Mouse (Mus musculus) MEL (cell line): ENCODE data around the gene Iqschfp. TPM values are rescaled to one million over a fixed set of nuclear protein-coding genes. Genes with fewer than 3 reads are reported as not detected.

ENCODE experiments used
- DNase-seq: peaks from one replicate; pipeline ENCODE4 v3.0.0; 2011; ENCODE audit warnings: low read depth, low spot score
- H3K27ac ChIP-seq: 2 replicates; pipeline ENCODE4 v1.5.1; 2012; ENCODE audit warnings: low read depth, mild to moderate bottlenecking, control low read depth, low read length, moderate library complexity; ENCODE audit not compliant: control insufficient read depth
- H3K27me3 ChIP-seq, 2 experiments: fragments of 150-350 bp in 1 of 2; sonication (generic) in 1 of 2; 2 replicates each; pipeline ENCODE4 v1.6.1; 2012; ENCODE audit warnings: low read length in 2 of 2, mild to moderate bottlenecking in 2 of 2, improper control_type of control experiment in 1 of 2, moderate library complexity in 1 of 2; ENCODE audit not compliant: insufficient read depth in 2 of 2, control insufficient read depth in 1 of 2
- H3K36me3 ChIP-seq, 2 experiments: 2 replicates each; pipeline ENCODE4 v1.6.1; 2012 to 2014; ENCODE audit warnings: low read length in 2 of 2, improper control_type of control experiment in 1 of 2, inconsistent platforms in 1 of 2, mild to moderate bottlenecking in 1 of 2; ENCODE audit not compliant: insufficient read depth in 2 of 2, control insufficient read depth in 1 of 2
- H3K4me1 ChIP-seq, 2 experiments: fragments of 150-350 bp in 1 of 2; sonication (generic) in 1 of 2; 2 replicates each; pipeline ENCODE4 v1.6.1; 2012; ENCODE audit warnings: low read length in 2 of 2, improper control_type of control experiment in 1 of 2, mild to moderate bottlenecking in 1 of 2; ENCODE audit not compliant: insufficient read depth in 2 of 2, control insufficient read depth in 1 of 2
- H3K4me3 ChIP-seq, 2 experiments: fragments of 150-350 bp in 1 of 2; sonication (generic) in 1 of 2; 2 replicates each; pipeline ENCODE4 v1.5.1; 2012; ENCODE audit warnings: low read depth in 2 of 2, low read length in 2 of 2, mild to moderate bottlenecking in 2 of 2, moderate library complexity in 2 of 2, control low read depth in 1 of 2, improper control_type of control experiment in 1 of 2; ENCODE audit not compliant: control insufficient read depth in 1 of 2, insufficient read depth in 1 of 2
- H3K79me2 ChIP-seq: 2 replicates; pipeline ENCODE4 v1.6.1; 2012; ENCODE audit warnings: mild to moderate bottlenecking, low read length, moderate library complexity; ENCODE audit not compliant: control insufficient read depth, poor library complexity, insufficient read depth
- H3K9ac ChIP-seq: 2 replicates; pipeline ENCODE4 v1.6.1; 2012; ENCODE audit warnings: low read depth, mild to moderate bottlenecking, control low read depth, low read length, moderate library complexity; ENCODE audit not compliant: control insufficient read depth, poor library complexity, severe bottlenecking
- H3K9me3 ChIP-seq: fragments of 150-350 bp; sonication (generic); replicated peaks from 2 replicates; pipeline ENCODE4 v1.6.1; 2012; ENCODE audit warnings: mild to moderate bottlenecking, low read length, improper control_type of control experiment, moderate library complexity; ENCODE audit not compliant: insufficient read depth
- BHLHE40 ChIP-seq: IDR thresholded peaks from 2 replicates; pipeline ENCODE4 v1.6.1; 2012; ENCODE audit warnings: low read depth, mild to moderate bottlenecking, inconsistent platforms, low read length, improper control_type of control experiment, borderline replicate concordance
- CHD1 ChIP-seq: IDR thresholded peaks from 2 replicates; pipeline ENCODE4 v1.6.1; 2012; ENCODE audit warnings: low read depth, mild to moderate bottlenecking, inconsistent platforms, low read length, improper control_type of control experiment
- CHD2 ChIP-seq: IDR thresholded peaks from 2 replicates; pipeline ENCODE4 v1.6.1; 2011; ENCODE audit warnings: low read length, improper control_type of control experiment
- EP300 ChIP-seq, 2 experiments: IDR thresholded peaks; 2 replicates each; pipeline ENCODE4 v1.6.1; 2011; ENCODE audit warnings: improper control_type of control experiment in 2 of 2, low read length in 2 of 2, low read depth in 1 of 2, mild to moderate bottlenecking in 1 of 2
- ETS1 ChIP-seq: IDR thresholded peaks from 2 replicates; pipeline ENCODE4 v1.6.1; 2012; ENCODE audit warnings: low read depth, mild to moderate bottlenecking, inconsistent platforms, low read length, improper control_type of control experiment, moderate library complexity
- GATA1 ChIP-seq: IDR thresholded peaks from 2 replicates; pipeline ENCODE4 v1.6.1; 2011; ENCODE audit warnings: low read depth, low read length, improper control_type of control experiment
- HCFC1 ChIP-seq: IDR thresholded peaks from 2 replicates; pipeline ENCODE4 v1.6.1; 2012; ENCODE audit warnings: low read depth, mild to moderate bottlenecking, inconsistent platforms, low read length, improper control_type of control experiment, moderate library complexity
- JUND ChIP-seq: IDR thresholded peaks from 2 replicates; pipeline ENCODE4 v1.6.1; 2011; ENCODE audit warnings: low read depth, mild to moderate bottlenecking, improper control_type of control experiment, low read length
- KAT2A ChIP-seq: conservative IDR thresholded peaks from 2 replicates; pipeline ENCODE4 v1.6.1; 2012; ENCODE audit warnings: low read depth, low read length, improper control_type of control experiment, inconsistent platforms
- MAZ ChIP-seq: IDR thresholded peaks from 2 replicates; pipeline ENCODE4 v1.6.1; 2012; ENCODE audit warnings: low read depth, mild to moderate bottlenecking, inconsistent platforms, low read length, improper control_type of control experiment
- MXI1 ChIP-seq: IDR thresholded peaks from 2 replicates; pipeline ENCODE4 v1.6.1; 2011; ENCODE audit warnings: mild to moderate bottlenecking, low read depth, low read length, improper control_type of control experiment
- MYB ChIP-seq: IDR thresholded peaks from 2 replicates; pipeline ENCODE4 v1.6.1; 2011; ENCODE audit warnings: mild to moderate bottlenecking, low read depth, low read length, improper control_type of control experiment
- MYC ChIP-seq: IDR thresholded peaks from 2 replicates; pipeline ENCODE4 v1.6.1; 2011; ENCODE audit warnings: low read depth, mild to moderate bottlenecking, low read length, improper control_type of control experiment, moderate library complexity
- POLR2AphosphoS2 ChIP-seq: IDR thresholded peaks from 2 replicates; pipeline ENCODE4 v1.6.1; 2011; ENCODE audit warnings: low read length, improper control_type of control experiment
- SIN3A ChIP-seq: IDR thresholded peaks from 2 replicates; pipeline ENCODE4 v1.6.1; 2012; ENCODE audit warnings: low read length, improper control_type of control experiment, inconsistent platforms
- UBTF ChIP-seq: IDR thresholded peaks from 2 replicates; pipeline ENCODE4 v1.6.1; 2012; ENCODE audit warnings: low read depth, mild to moderate bottlenecking, inconsistent platforms, low read length, improper control_type of control experiment, moderate library complexity, borderline replicate concordance; ENCODE audit not compliant: insufficient read depth
- USF2 ChIP-seq, 2 experiments: IDR thresholded peaks; 2 replicates each; pipeline ENCODE4 v1.6.1; 2011 to 2012; ENCODE audit warnings: improper control_type of control experiment in 2 of 2, low read length in 2 of 2, borderline replicate concordance in 1 of 2, inconsistent platforms in 1 of 2, low read depth in 1 of 2, mild to moderate bottlenecking in 1 of 2; ENCODE audit not compliant: insufficient read depth in 1 of 2
- ZKSCAN1 ChIP-seq: IDR thresholded peaks from 2 replicates; pipeline ENCODE4 v1.6.1; 2012; ENCODE audit warnings: low read depth, mild to moderate bottlenecking, inconsistent platforms, low read length, improper control_type of control experiment, moderate library complexity
- ZMIZ1 ChIP-seq: IDR thresholded peaks from 2 replicates; pipeline ENCODE4 v1.6.1; 2012; ENCODE audit warnings: low read depth, mild to moderate bottlenecking, inconsistent platforms, low read length, improper control_type of control experiment, moderate library complexity
- polyA plus RNA-seq, 2 experiments: library from polyadenylated mRNA; stranded (reverse) in 1 of 2; unstranded in 1 of 2; fragments of >175 nt in 1 of 2; fragments of >200 nt in 1 of 2; gene quantifications; 2 replicates each; pipeline versions ENCODE4 v1.2.1 to v1.2.4; 2012; ENCODE audit warnings: low replicate concordance in 2 of 2, low read depth in 1 of 2; ENCODE audit not compliant: insufficient read length in 2 of 2, insufficient read depth in 1 of 2, missing spikeins in 1 of 2
- total RNA-seq: library from RNA; depleted of rRNA; stranded (reverse); fragments of 300-350 nt; gene quantifications from 2 replicates; pipeline ENCODE4 v1.2.3, GENCODE M21; 2012

Iqschfp gene
- total and polyA plus RNA-seq, 3 experiments: not detected

GRCm38 (mm10) chr3:67902517-67902916, 10.5 kb downstream of the Iqschfp start:
- no peak for TF ChIP-seq EP300 (IDR thresholded peaks at IDR 0.05; ENCODE audit: low read depth in 1 of 2, low read length in 2 of 2)
- no peak for TF ChIP-seq JUND
- no peak for TF ChIP-seq UBTF
- no peak for TF ChIP-seq ZMIZ1
- no peak for TF ChIP-seq GATA1
- no peak for TF ChIP-seq USF2 (IDR thresholded peaks at IDR 0.05; ENCODE audit: borderline replicate concordance in 1 of 2, insufficient read depth in 1 of 2, low read depth in 1 of 2, low read length in 2 of 2)
- TF ChIP-seq MYC: no peak
- no peak for TF ChIP-seq KAT2A
- TF ChIP-seq MAZ: no peak
- no peak for TF ChIP-seq MXI1
- no peak for TF ChIP-seq ZKSCAN1
- no peak for TF ChIP-seq HCFC1
- no peak for TF ChIP-seq POLR2AphosphoS2
- H3K4me3 ChIP-seq: no peak overlapping the region
- H3K4me1 ChIP-seq: no peaks in the 10 kb centered on the region

DNA sequence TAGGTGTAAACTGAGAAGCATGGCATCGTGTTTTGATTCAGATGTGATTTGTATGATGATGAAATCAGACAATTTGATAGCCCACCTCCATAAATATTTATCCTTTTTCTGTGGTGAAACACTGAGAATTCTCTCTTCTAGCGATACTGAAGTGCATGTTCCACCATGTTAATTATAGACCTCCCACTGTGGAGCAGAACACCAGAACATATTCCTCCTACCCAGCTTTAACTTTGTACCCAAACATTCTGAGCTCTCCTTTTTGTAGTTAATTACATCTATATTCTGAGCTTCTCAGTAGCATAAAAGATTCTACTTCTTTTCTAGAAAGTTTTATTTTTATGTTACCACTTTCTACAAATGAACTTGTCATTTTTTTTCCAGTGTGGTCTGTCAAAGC, 16.6 kb downstream of the Iqschfp start:
- DNase-seq: no peak
- no peak overlapping the region for H3K4me3 ChIP-seq
- no peaks in the 10 kb centered on the region for H3K9me3 ChIP-seq
- H3K27ac ChIP-seq: no peak overlapping the region
- H3K79me2 ChIP-seq: no peaks in the 10 kb centered on the region
- H3K9ac ChIP-seq: no peak overlapping the region
- no peaks in the 10 kb centered on the region for H3K27me3 ChIP-seq
- H3K4me1 ChIP-seq: no peaks in the 10 kb centered on the region
- H3K36me3 ChIP-seq: no peaks in the 10 kb centered on the region
- TF ChIP-seq KAT2A: no peak
- TF ChIP-seq CHD2: no peak
- no peak for TF ChIP-seq MYB
- no peak for TF ChIP-seq SIN3A
- TF ChIP-seq ETS1: no peak
- no peak for TF ChIP-seq CHD1
- TF ChIP-seq UBTF: no peak
- TF ChIP-seq BHLHE40: no peak

More at GRCm38 (mm10) chr3:67902517-67902916, 10.5 kb downstream of the Iqschfp start:
- Histone ChIP-seq H3K79me2 (no peaks in the 10 kb centered on the region), H3K27ac (no peak overlapping the region), H3K9ac (no peak overlapping the region), H3K27me3 (no peaks in the 10 kb centered on the region), H3K36me3 (no peaks in the 10 kb centered on the region), H3K9me3 (no peaks in the 10 kb centered on the region)
- DNase-seq: no peak
